Mouse (Mus musculus): ENCODE measurements around the gene Aggf1. TPM values are rescaled to one million over a fixed set of nuclear protein-coding genes. Genes with fewer than 3 reads are reported as not detected.
A peak's percentile ranks its signal among the peaks of the same experiment; 100 is the strongest.

Gene Aggf1
- polyA plus RNA-seq, 1 experiment = 15.1 TPM

GRCm38 (mm10) chr13:95332086-95332899 is 42.9 kb downstream of the Aggf1 start:
- no peak for DNase-seq (ENCODE audit: low read depth)

GRCm38 (mm10) chr13:95330507-95330906 is 44.6 kb downstream of the Aggf1 start:
- no peak for DNase-seq (ENCODE audit: low read depth)

DNA sequence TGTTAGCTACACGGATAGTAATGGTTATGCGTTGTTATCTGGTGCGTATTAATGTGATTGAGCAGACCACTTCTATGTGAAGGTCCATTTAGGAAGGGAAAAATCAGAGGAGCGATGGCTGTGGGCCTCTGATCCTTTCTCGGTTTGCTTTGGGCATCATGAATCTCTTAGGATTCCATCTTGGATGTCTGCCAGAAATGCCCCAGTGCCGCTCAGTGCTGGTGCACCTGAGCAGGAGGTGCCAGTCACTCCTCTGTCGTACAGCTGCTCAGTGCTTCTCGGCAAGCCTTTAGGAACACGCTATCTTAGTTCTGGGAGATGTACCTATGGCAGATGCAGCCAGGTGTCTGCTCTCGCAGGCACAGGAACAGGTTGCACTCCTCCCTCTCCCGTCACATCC is 46.4 kb downstream of the Aggf1 start:
- no peak for DNase-seq (ENCODE audit: low read depth)

- no peak for DNase-seq (ENCODE audit: low read depth)
Measured at GRCm38 (mm10) chr13:95327345-95327741, 47.8 kb downstream of the Aggf1 start.

DNA sequence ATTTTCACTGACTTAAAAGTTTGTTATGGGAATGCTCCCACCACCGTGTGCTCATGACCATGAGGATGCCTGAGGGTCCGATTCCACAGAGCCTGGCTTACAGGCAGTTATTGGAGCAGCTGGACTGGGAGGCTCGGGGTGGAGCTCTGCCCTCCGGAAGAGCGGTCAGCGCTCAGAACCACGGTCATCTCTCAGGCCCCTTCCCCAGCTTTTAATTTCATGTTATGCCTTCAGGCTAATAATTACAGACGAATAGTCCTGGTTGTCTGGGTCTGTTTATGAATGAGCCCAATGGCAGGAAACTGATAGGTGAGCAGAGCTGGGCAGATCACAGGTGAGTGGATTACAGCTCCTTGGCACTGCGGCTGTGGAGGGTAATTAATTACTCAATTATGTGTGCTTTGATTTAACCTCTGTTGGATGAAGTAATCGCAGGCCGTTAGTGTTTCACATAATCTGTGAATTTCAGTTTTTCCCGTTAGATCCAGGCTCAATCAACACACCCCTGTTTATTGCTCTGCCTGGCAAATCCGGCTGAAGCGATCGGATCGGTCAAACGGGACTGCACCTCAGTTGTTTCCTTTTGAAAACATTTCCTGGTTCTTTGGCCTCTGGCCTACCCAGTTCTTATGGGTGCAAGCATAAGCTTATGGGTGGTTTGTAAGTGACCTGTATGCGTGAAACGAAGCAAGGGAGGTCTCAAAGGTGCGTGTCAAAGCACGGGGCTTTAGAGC is 48.4 kb downstream of the Aggf1 start:
- peak; percentile 31 for DNase-seq (ENCODE audit: low read depth)

- DNase-seq (ENCODE audit: low read depth) = peak; percentile 30
Measured at GRCm38 (mm10) chr13:95325907-95326550, 49.1 kb downstream of the Aggf1 start.

DNA sequence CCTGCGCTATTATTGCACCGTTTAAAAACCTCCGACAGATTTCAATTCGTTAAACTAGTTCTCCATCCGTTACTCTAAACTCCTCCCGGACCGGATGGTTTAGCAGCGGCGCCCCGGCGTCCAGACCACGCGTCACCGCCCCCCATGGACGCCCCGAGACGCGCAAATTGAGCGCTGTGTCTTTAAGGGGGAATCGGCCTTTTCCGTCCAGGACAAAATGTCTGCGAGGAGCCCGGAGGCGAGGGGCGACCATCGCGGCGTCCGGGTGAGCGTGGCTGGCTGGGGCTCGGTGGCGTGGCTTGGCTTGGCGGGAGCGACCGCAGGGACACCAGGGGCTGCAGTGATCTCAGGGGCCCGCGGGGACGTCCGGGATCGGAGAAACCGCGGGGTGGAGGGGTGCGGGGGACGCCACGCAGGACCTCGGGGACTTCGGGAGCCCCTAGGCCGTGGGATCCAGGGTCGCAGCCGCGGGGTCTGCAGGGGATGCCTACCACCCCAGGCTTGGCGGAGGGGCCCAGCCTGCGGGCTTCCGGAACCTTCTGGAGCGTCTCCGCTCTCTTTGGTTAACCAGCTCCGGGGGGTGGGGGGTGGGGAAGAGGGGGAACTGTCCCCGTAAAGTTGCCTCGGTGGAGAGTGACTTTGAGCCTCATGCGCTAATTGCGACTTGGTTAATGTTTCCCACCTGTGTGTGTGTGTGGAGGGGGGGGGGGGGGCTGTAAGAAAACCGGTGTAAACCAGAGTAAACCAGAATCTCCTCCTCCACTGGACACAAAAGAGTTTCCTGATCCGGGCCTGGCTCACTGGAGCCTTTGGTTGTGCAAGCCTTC is 49.9 kb downstream of the Aggf1 start:
- DNase-seq (ENCODE audit: low read depth) = peak; percentile 37

GRCm38 (mm10) chr13:95324626-95325079 is 50.5 kb downstream of the Aggf1 start:
- DNase-seq (ENCODE audit: low read depth) = no peak

DNA sequence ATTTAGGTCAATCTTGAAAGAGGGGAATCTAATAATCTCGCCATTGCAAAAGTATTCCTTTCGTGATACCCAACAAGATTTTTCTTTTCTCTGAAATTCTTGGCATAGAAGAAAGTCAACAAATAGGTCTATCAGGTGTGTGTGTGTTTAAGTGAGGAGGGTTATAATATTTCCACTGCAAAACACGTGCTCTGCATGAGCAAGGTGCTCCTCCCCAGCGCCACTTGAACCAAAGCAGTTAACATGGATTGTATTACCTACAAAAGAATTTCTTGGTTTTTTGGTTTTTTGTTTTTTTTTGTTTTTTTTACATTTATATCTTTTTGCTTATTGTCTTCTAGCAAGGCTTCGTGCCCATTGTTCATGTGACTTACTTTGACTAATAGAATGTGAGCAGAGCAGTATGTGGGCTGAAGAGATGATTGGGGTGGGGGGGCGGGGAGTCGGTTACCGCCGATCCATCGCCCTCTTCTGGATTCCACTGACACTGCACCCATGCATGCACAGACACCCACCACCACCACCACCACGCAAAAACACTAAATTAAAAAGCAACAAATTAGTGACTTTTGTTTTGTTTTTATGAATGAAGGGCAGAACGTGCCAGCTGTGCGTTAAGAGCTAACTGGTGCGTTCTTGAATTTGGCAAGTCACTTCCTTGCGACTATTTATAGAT is 51.1 kb downstream of the Aggf1 start:
- DNase-seq (ENCODE audit: low read depth) = no peak

DNA sequence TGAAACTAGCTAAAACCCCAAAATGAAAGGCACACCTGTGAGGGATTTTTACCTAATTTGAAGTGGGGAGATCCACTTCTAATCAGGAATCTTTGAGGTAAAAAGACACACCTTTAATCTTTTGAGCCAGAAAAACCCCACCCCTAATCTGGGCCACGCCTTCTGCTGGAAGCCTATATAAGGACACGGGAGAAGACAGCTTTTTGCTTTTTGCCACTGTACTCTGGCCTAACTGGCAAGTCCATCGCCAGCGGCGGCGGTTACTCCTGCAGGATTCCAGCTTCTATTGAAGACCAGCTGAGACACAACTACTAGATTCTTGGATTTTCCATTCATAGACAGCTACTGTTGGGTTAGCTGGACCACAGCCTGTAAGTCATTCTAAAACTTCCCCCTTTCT is 51.8 kb downstream of the Aggf1 start, which contains the start of gene Zbed3:
Zbed3 (plus strand) TSS at position 213 of the 400 bp plus-strand sequence.
- DNase-seq (ENCODE audit: low read depth) = no peak

GRCm38 (mm10) chr13:95320451-95320850 is 54.7 kb downstream of the Aggf1 start:
- no peak for DNase-seq (ENCODE audit: low read depth)

- DNase-seq (ENCODE audit: low read depth) = no peak
Measured at GRCm38 (mm10) chr13:95319153-95319552, 56.0 kb downstream of the Aggf1 start.

- DNase-seq (ENCODE audit: low read depth) = no peak
Measured at GRCm38 (mm10) chr13:95312016-95312415, 63.1 kb downstream of the Aggf1 start.

GRCm38 (mm10) chr13:95307100-95307655 is 68.0 kb downstream of the Aggf1 start:
- DNase-seq (ENCODE audit: low read depth) = no peak

- no peak for DNase-seq (ENCODE audit: low read depth)
Measured at GRCm38 (mm10) chr13:95306596-95306995, 68.6 kb downstream of the Aggf1 start.

Other genes starting within 250 kb of the Aggf1 start
- gene Pde8b, start 125.0 kb downstream of the Aggf1 start, polyA plus RNA-seq (2012; rRNA removed) = 12.3 and 15.8 TPM in 2 replicates
- 39.4 and 47.6 TPM in 2 replicates for gene Zbed3, start 51.7 kb downstream of the Aggf1 start, polyA plus RNA-seq (2012; rRNA removed)
- 0.29 and 0.49 TPM in 2 replicates for gene Crhbp, start 69.6 kb upstream of the Aggf1 start, polyA plus RNA-seq (2012; rRNA removed)
- 6.4 and 8.1 TPM in 2 replicates for gene S100z, start 103.4 kb upstream of the Aggf1 start, polyA plus RNA-seq (2012; rRNA removed)
- 21.3 and 23.1 TPM in 2 replicates for gene F2rl1, start 149.9 kb upstream of the Aggf1 start, polyA plus RNA-seq (2012; rRNA removed)
- 6.2 and 10.6 TPM in 2 replicates for gene F2r, start 243.1 kb upstream of the Aggf1 start, polyA plus RNA-seq (2012; rRNA removed)

All from gonadal fat pad, adult 2 months (tissue).